Mouse (Mus musculus) heart, embryonic 13.5 days (tissue): Measurements from ENCODE around the gene Cntn1. TPM values are rescaled to one million over a fixed set of nuclear protein-coding genes. Genes with fewer than 3 reads are reported as not detected.
"Not testable (repeated sequence)": the region's sequence is repeated elsewhere in the genome, so short reads cannot be mapped to it uniquely, and the experiment has no call there.

Source experiments
- ATAC-seq: fragments of 200-750 bp; cut with Nextera tagmentation; 2 replicates; pipeline ENCODE4 v1.8.0; 2017; ENCODE audit warnings: moderate TSS enrichment; ENCODE audit not compliant: insufficient number of reproducible peaks, low FRiP score, low TSS enrichment; ENCODE audit errors: extremely low read depth
- H3K27ac ChIP-seq: fragments of 300-500 bp; sonication (generic); replicated peaks from 2 replicates; pipeline ENCODE4 v1.5.1; 2015; ENCODE audit warnings: moderate library complexity, mild to moderate bottlenecking, inconsistent platforms
- H3K27me3 ChIP-seq: fragments of 300-500 bp; sonication (generic); replicated peaks from 2 replicates; pipeline ENCODE4 v1.6.1; 2015; ENCODE audit warnings: mild to moderate bottlenecking, inconsistent platforms
- H3K36me3 ChIP-seq: fragments of 300-500 bp; sonication (generic); 2 replicates; pipeline ENCODE4 v1.6.1; 2015; ENCODE audit warnings: mild to moderate bottlenecking, inconsistent platforms
- H3K4me1 ChIP-seq: fragments of 300-500 bp; sonication (generic); 2 replicates; pipeline ENCODE4 v1.6.1; 2015; ENCODE audit warnings: inconsistent platforms
- H3K4me2 ChIP-seq: fragments of 300-500 bp; sonication (generic); 2 replicates; pipeline ENCODE4 v1.6.1; 2015; ENCODE audit warnings: inconsistent platforms, mild to moderate bottlenecking, moderate library complexity
- H3K4me3 ChIP-seq: fragments of 300-500 bp; sonication (generic); 2 replicates; pipeline ENCODE4 v1.5.1; 2015; ENCODE audit warnings: moderate library complexity, mild to moderate bottlenecking, inconsistent platforms
- H3K9ac ChIP-seq: fragments of 300-500 bp; sonication (generic); 2 replicates; pipeline ENCODE4 v1.6.1; 2015; ENCODE audit warnings: inconsistent platforms, mild to moderate bottlenecking, moderate library complexity
- H3K9me3 ChIP-seq: fragments of 300-500 bp; sonication (generic); 2 replicates; pipeline ENCODE4 v1.6.1; 2016; ENCODE audit warnings: inconsistent platforms
- WGBS: fragments of 180-500 bp; shearing (Covaris S2); methylation state at CpG from one replicate; pipeline ENCODE4 v1.1.7; 2015; ENCODE audit warnings: mixed read lengths; 5-methylcytosine and 5-hydroxymethylcytosine counted together
- polyA plus RNA-seq: library from polyadenylated mRNA; unstranded; fragments of >200 nt; fragmentation: Nextera tagmentation; extraction: Ambion mirVana; gene quantifications from 2 replicates; pipeline ENCODE4 v1.2.1, GENCODE M21; 2015

Cntn1 gene
- polyA plus RNA-seq, 1 experiment from 2014 or later = 0.43 TPM

GRCm38 (mm10) chr15:92344136-92344869 is 293.3 kb downstream of the Cntn1 start:
- WGBS = 47% methylated on average over 23 of the region's 23 CpGs
- peak overlapping the region; percentile 63 for H3K4me2 ChIP-seq

GRCm38 (mm10) chr15:92347426-92347825 is 296.5 kb downstream of the Cntn1 start:
- no peaks in the 10 kb centered on the region for H3K9me3 ChIP-seq
- no peak overlapping the region for H3K4me2 ChIP-seq
- no peak overlapping the region for H3K27ac ChIP-seq
- 0 out of 2 replicates have a peak, but pooled peaks cover 2% of the 10 kb centered on the region for H3K4me1 ChIP-seq
- H3K36me3 ChIP-seq = no peaks in the 10 kb centered on the region
- WGBS = 51% methylated on average over 4 of the region's 4 CpGs
- H3K9ac ChIP-seq = no peak overlapping the region
- H3K4me3 ChIP-seq = no peak overlapping the region
- no peaks in the 10 kb centered on the region for H3K27me3 ChIP-seq
- no peak for ATAC-seq

More at GRCm38 (mm10) chr15:92344136-92344869, 293.3 kb downstream of the Cntn1 start:
- Histone ChIP-seq H3K4me1 (0 out of 2 replicates have a peak, but pooled peaks cover 2% of the 10 kb centered on the region), H3K9ac (peak overlapping the region; percentile 74), H3K36me3 (no peaks in the 10 kb centered on the region), H3K9me3 (no peaks in the 10 kb centered on the region), H3K27me3 (no peaks in the 10 kb centered on the region), H3K4me3 (peak overlapping the region; percentile 54), H3K27ac (0 out of 2 replicates have a peak overlapping the region, but pooled peaks have one; percentile 42)
- ATAC-seq = peak; percentile 61

GRCm38 (mm10) chr15:92347902-92348301 is 296.9 kb downstream of the Cntn1 start:
- Histone ChIP-seq H3K27ac (no peak overlapping the region), H3K4me2 (no peak overlapping the region), H3K4me1 (0 out of 2 replicates have a peak, but pooled peaks cover 2% of the 10 kb centered on the region), H3K9me3 (no peaks in the 10 kb centered on the region), H3K9ac (no peak overlapping the region), H3K4me3 (no peak overlapping the region), H3K27me3 (no peaks in the 10 kb centered on the region), H3K36me3 (no peaks in the 10 kb centered on the region)
- no peak for ATAC-seq
- WGBS = 49% methylated on average over 3 of the region's 3 CpGs

GRCm38 (mm10) chr15:92348453-92348852 is 297.5 kb downstream of the Cntn1 start:
- not testable (repeated sequence) for H3K4me3 ChIP-seq

GRCm38 (mm10) chr15:92364153-92364552 is 313.2 kb downstream of the Cntn1 start:
- WGBS = 25% methylated on average over 6 of the region's 6 CpGs
- Histone ChIP-seq H3K9ac (no peak overlapping the region), H3K27ac (0 out of 2 replicates have a peak overlapping the region, but pooled peaks have one; percentile 32), H3K4me3 (no peak overlapping the region), H3K36me3 (no peaks in the 10 kb centered on the region), H3K9me3 (no peaks in the 10 kb centered on the region), H3K27me3 (no peaks in the 10 kb centered on the region), H3K4me2 (peak overlapping the region; percentile 28; the same call in 1 of the 2 replicates), H3K4me1 (peaks cover 9% of the 10 kb centered on the region)
- ATAC-seq = no peak

More at GRCm38 (mm10) chr15:92348453-92348852, 297.5 kb downstream of the Cntn1 start:
- not testable (repeated sequence) for ATAC-seq, H3K27me3 ChIP-seq, H3K4me2 ChIP-seq, H3K4me1 ChIP-seq, H3K27ac ChIP-seq, H3K9me3 ChIP-seq, H3K36me3 ChIP-seq, H3K9ac ChIP-seq

GRCm38 (mm10) chr15:92364592-92364991 is 313.6 kb downstream of the Cntn1 start:
- H3K4me3 ChIP-seq = no peak overlapping the region
- peak overlapping the region; percentile 28; the same call in 1 of the 2 replicates for H3K4me2 ChIP-seq
- H3K36me3 ChIP-seq = no peaks in the 10 kb centered on the region
- peaks cover 9% of the 10 kb centered on the region for H3K4me1 ChIP-seq
- no peaks in the 10 kb centered on the region for H3K27me3 ChIP-seq
- 0 out of 2 replicates have a peak overlapping the region, but pooled peaks have one; percentile 32 for H3K27ac ChIP-seq
- no peaks in the 10 kb centered on the region for H3K9me3 ChIP-seq
- ATAC-seq = no peak
- no peak overlapping the region for H3K9ac ChIP-seq

Other genes with a start within 250 kb of the Cntn1 start
- not detected in 2 replicates for gene Smgc, start 212.9 kb upstream of the Cntn1 start, polyA plus RNA-seq